Mouse (Mus musculus) kidney, embryonic 15.5 days (tissue): Measurements from ENCODE around the gene Arpc4. TPM values are rescaled to one million over a fixed set of nuclear protein-coding genes. Genes with fewer than 3 reads are reported as not detected.
A peak's percentile ranks its signal among the peaks of the same experiment; 100 is the strongest.
"Not testable (repeated sequence)": the region's sequence is repeated elsewhere in the genome, so short reads cannot be mapped to it uniquely, and the experiment has no call there.

ENCODE experiments used
- ATAC-seq: fragments of 200-750 bp; cut with Nextera tagmentation; replicated peaks from 2 replicates; pipeline ENCODE4 v1.8.0; 2017; ENCODE audit warnings: moderate TSS enrichment; ENCODE audit not compliant: low FRiP score
- H3K27ac ChIP-seq: fragments of 300-500 bp; sonication (generic); 2 replicates; pipeline ENCODE4 v1.5.1; 2015; ENCODE audit warnings: mild to moderate bottlenecking, inconsistent platforms
- H3K27me3 ChIP-seq: fragments of 300-500 bp; sonication (generic); 2 replicates; pipeline ENCODE4 v1.6.1; 2015; ENCODE audit warnings: inconsistent platforms
- H3K36me3 ChIP-seq: fragments of 300-500 bp; sonication (generic); 2 replicates; pipeline ENCODE4 v1.6.1; 2015; ENCODE audit warnings: inconsistent platforms
- H3K4me1 ChIP-seq: fragments of 300-500 bp; sonication (generic); 2 replicates; pipeline ENCODE4 v1.6.1; 2015; ENCODE audit warnings: inconsistent platforms
- H3K4me2 ChIP-seq: fragments of 300-500 bp; sonication (generic); 2 replicates; pipeline ENCODE4 v1.6.1; 2015; ENCODE audit warnings: moderate library complexity, mild to moderate bottlenecking, inconsistent platforms
- H3K4me3 ChIP-seq: fragments of 300-500 bp; sonication (generic); replicated peaks from 2 replicates; pipeline ENCODE4 v1.5.1; 2015; ENCODE audit warnings: mild to moderate bottlenecking, inconsistent platforms
- H3K9ac ChIP-seq: fragments of 300-500 bp; sonication (generic); 2 replicates; pipeline ENCODE4 v1.6.1; 2015; ENCODE audit warnings: mild to moderate bottlenecking, inconsistent platforms
- H3K9me3 ChIP-seq: fragments of 300-500 bp; sonication (generic); replicated peaks from 2 replicates; pipeline ENCODE4 v1.6.1; 2016; ENCODE audit warnings: inconsistent platforms
- WGBS: fragments of 180-500 bp; shearing (Covaris S2); methylation state at CpG from one replicate; pipeline ENCODE4 v1.1.7; 2015; ENCODE audit warnings: mixed read lengths; 5-methylcytosine and 5-hydroxymethylcytosine counted together
- polyA plus RNA-seq: library from polyadenylated mRNA; unstranded; fragments of >200 nt; fragmentation: Nextera tagmentation; extraction: Ambion mirVana; gene quantifications from 2 replicates; pipeline ENCODE4 v1.2.1, GENCODE M21; 2015

Arpc4 gene
- polyA plus RNA-seq, result 403 and 405 TPM in 2 replicates

DNA sequence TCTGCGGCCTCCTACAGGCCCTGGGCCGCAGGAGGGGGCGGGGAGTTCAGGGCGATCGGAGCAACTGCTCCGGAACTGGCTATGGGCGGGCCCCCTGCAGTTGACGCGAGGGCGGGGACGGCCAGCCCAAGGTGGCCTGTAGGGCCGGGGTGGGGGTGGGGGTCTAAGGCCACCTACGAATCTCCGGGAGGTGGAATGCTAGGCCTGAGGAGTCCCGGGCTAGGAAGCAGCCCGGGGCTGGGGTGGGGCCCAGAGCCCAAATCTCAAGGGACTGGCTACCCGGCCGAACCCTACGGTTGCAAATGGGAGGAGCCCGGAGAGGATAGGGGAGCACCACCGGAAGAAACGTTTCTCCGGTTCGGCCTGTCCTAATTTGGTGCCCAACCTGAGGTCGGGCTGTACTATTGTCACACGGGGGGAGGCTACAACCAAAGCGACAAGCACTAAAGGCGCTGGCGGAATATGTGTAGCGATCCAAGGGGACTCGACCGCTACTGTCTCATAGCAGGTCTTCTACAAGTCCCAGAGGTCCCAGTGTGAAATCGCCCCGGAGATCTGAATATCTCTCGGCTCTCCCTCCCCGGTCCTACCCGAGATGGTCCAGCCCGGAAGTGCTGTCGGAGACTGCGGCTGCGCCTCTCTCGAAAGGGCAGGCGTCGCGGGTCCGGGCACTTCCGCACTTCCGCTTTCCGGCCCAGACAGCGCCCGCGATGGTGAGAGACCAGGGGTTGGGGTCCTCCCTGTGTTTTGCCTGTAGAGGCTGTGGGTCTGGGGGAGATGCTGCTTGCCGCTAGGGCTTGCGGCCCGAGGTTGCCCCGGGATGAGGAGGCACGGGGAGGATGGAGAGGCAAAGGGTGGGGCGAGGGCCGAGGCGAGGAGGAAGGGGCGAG, at the start of gene Arpc4, which contains the start of gene Tada3:
TSS of gene Arpc4 (plus strand) at position 620 of the 890 bp plus-strand sequence.
TSS of gene Tada3 (minus strand) at position 388 of the 890 bp plus-strand sequence.
- H3K27ac ChIP-seq, result peak within 1 kb of the TSS; percentile 99
- H3K4me2 ChIP-seq, result peak within 1 kb of the TSS; percentile 87
- H3K36me3 ChIP-seq, result peaks cover 60% of the 10 kb centered on the region
- peak within 1 kb of the TSS; percentile 99 for H3K4me3 ChIP-seq
- peak; percentile 96 for ATAC-seq
- H3K4me1 ChIP-seq, result peaks cover 25% of the 10 kb centered on the region
- under 1% methylated on average over 61 of the region's 61 CpGs for WGBS
- H3K9ac ChIP-seq, result peak within 1 kb of the TSS; percentile 98
- no peaks in the 10 kb centered on the region for H3K27me3 ChIP-seq
- no peaks in the 10 kb centered on the region for H3K9me3 ChIP-seq

DNA sequence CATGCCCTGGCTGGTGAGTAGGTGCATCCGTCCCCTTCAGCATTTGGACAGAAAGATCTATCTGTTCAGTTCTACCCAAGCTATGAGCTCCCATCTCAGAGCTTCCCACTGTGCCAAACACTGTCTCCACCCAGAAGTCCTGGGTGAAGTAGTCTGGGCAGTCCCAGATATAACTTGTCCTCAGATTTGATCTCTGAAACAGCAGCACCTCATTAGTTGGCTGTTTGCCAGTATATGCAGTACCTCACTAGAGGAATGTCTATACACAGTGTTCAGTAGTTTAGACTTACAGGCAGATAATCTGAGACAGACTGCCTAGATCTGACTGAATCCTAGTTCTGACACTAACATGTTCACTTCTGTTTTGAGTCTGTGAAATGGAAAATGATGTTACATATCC, 48.5 kb upstream of the Arpc4 start:
- H3K9me3 ChIP-seq, result no peaks in the 10 kb centered on the region
- peaks cover 27% of the 10 kb centered on the region for H3K4me1 ChIP-seq
- H3K27ac ChIP-seq, result peak overlapping the region; percentile 4; the same call in 1 of the 2 replicates
- ATAC-seq, result no peak
- H3K9ac ChIP-seq, result no peak overlapping the region
- no peaks in the 10 kb centered on the region for H3K27me3 ChIP-seq
- 90% methylated on average over 1 of the region's 1 CpGs for WGBS
- no peak overlapping the region for H3K4me2 ChIP-seq
- H3K4me3 ChIP-seq, result no peak overlapping the region
- peaks cover 66% of the 10 kb centered on the region for H3K36me3 ChIP-seq

GRCm38 (mm10) chr6:113330547-113330946, 47.4 kb upstream of the Arpc4 start:
- no peak for ATAC-seq
- H3K36me3 ChIP-seq, result peaks cover 67% of the 10 kb centered on the region
- no peak overlapping the region for H3K4me3 ChIP-seq
- no peak overlapping the region for H3K27ac ChIP-seq
- peaks cover 27% of the 10 kb centered on the region for H3K4me1 ChIP-seq
- no peak overlapping the region for H3K9ac ChIP-seq
- no peak overlapping the region for H3K4me2 ChIP-seq
- WGBS, result 52% methylated on average over 2 of the region's 2 CpGs
- H3K27me3 ChIP-seq, result no peaks in the 10 kb centered on the region
- H3K9me3 ChIP-seq, result no peaks in the 10 kb centered on the region

DNA sequence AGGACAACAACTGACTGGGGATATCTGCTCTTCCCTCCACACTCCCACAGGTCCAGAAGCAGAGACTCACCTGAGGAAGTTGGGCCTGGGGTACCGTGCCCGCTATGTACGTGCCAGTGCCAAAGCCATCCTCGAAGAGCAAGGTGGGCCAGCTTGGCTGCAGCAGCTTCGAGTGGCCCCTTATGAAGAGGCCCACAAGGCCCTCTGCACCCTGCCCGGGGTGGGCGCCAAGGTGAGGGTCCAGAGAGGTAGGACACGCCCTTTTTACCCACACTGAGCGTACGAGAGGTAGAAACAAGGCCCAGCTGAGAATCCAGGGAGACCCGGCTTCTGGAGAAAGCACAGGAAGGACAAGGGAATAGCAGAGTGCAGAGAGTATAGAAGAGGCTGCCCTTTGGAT, 46.2 kb upstream of the Arpc4 start:
- Histone ChIP-seq H3K27ac (no peak overlapping the region), H3K4me2 (no peak overlapping the region), H3K4me3 (no peak overlapping the region), H3K9ac (no peak overlapping the region), H3K4me1 (peaks cover 21% of the 10 kb centered on the region), H3K27me3 (no peaks in the 10 kb centered on the region), H3K36me3 (peaks cover 76% of the 10 kb centered on the region), H3K9me3 (no peaks in the 10 kb centered on the region)
- WGBS, result 92% methylated on average over 11 of the region's 11 CpGs
- no peak for ATAC-seq

- H3K9ac ChIP-seq, H3K4me3 ChIP-seq, ATAC-seq, H3K9me3 ChIP-seq, H3K27me3 ChIP-seq: not testable (repeated sequence)
- Histone ChIP-seq H3K27ac (peak overlapping the region; percentile 87), H3K4me1 (peaks cover 21% of the 10 kb centered on the region), H3K4me2 (0 out of 2 replicates have a peak overlapping the region, but pooled peaks have one; percentile 1), H3K36me3 (peaks cover 85% of the 10 kb centered on the region)
- 76% methylated on average over 6 of the region's 6 CpGs for WGBS
Measured at GRCm38 (mm10) chr6:113332734-113333133, 45.2 kb upstream of the Arpc4 start.

GRCm38 (mm10) chr6:113333137-113333950, 44.6 kb upstream of the Arpc4 start:
- H3K9ac ChIP-seq, result no peak overlapping the region
- H3K9me3 ChIP-seq, result no peaks in the 10 kb centered on the region
- H3K27ac ChIP-seq, result peak overlapping the region; percentile 87
- peaks cover 90% of the 10 kb centered on the region for H3K36me3 ChIP-seq
- 58% methylated on average over 14 of the region's 14 CpGs for WGBS
- peak; percentile 63 for ATAC-seq
- peaks cover 19% of the 10 kb centered on the region for H3K4me1 ChIP-seq
- 0 out of 2 replicates have a peak overlapping the region, but pooled peaks have one; percentile 1 for H3K4me2 ChIP-seq
- no peaks in the 10 kb centered on the region for H3K27me3 ChIP-seq
- no peak overlapping the region for H3K4me3 ChIP-seq

DNA sequence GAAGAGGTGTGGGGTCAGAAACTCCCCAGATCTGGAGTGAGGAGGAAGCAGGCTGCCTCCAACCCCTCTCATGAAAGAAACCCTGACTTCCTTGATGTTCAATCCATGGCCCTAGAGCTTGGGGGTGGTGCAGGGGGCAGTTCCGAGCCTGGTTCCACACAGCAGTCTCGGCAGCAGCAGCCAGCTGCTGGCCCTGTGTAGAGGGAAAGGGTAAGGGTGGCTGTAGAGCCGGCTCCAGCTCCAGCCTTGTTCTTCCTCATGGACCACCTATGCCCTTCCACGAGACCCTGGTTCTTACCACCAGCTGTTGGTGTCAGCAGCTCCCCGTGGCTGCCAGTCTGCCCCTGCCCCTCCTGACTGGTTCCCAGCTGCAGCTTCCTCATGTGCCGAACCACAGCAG, 43.7 kb upstream of the Arpc4 start:
- Histone ChIP-seq H3K4me3 (no peak overlapping the region), H3K27me3 (no peaks in the 10 kb centered on the region), H3K4me2 (no peak overlapping the region), H3K4me1 (peaks cover 18% of the 10 kb centered on the region), H3K27ac (peak overlapping the region; percentile 87), H3K9me3 (no peaks in the 10 kb centered on the region), H3K9ac (no peak overlapping the region), H3K36me3 (peaks cover 90% of the 10 kb centered on the region)
- ATAC-seq, result no peak
- 61% methylated on average over 6 of the region's 6 CpGs for WGBS

DNA sequence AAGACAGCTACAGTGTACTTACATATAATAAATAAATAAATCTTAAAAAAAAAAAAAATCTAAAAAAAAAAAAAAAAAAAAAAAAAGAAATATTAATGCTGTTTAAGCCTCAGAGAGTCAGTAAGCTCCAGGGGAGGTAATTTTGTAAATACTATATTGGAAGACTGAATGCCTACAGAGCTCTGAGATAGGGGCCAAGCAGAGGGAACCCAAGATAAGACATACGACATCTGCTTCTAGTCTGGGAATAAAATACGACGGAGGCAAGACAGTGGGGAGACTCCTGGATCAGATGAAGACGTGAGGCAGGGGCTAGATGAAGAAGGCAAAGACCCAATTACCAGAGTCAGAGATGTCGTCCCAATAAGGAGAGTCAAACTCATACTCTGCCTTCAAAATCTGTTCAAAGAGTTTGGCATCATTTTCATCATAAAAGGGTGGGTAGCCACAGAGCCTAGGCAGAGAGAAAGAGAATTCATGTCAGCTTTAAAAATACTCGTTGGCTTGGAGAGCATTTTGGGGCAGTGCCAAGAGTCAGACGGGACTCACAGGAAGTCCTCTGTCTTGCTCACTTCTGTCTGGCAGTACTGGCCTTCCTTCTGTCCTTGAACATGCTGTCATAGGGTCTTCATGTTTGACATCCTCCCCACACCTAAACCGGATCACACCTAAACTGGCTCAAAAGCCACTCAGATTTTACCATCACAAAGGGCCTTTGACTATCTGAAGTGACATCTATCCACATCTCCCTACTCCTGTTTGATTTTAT, 40.9 kb upstream of the Arpc4 start:
- Histone ChIP-seq H3K4me3 (no peak overlapping the region), H3K9me3 (no peaks in the 10 kb centered on the region), H3K27ac (no peak overlapping the region), H3K9ac (no peak overlapping the region), H3K4me1 (peaks cover 22% of the 10 kb centered on the region), H3K4me2 (no peak overlapping the region), H3K36me3 (peaks cover 84% of the 10 kb centered on the region), H3K27me3 (no peaks in the 10 kb centered on the region)
- WGBS, result 63% methylated on average over 8 of the region's 8 CpGs
- ATAC-seq, result no peak

GRCm38 (mm10) chr6:113341574-113341973, 36.3 kb upstream of the Arpc4 start:
- H3K9me3 ChIP-seq, result no peaks in the 10 kb centered on the region
- ATAC-seq, result no peak
- H3K27ac ChIP-seq, result peak overlapping the region; percentile 74
- peak overlapping the region; percentile 16; the same call in 1 of the 2 replicates for H3K4me3 ChIP-seq
- 48% methylated on average over 6 of the region's 6 CpGs for WGBS
- no peaks in the 10 kb centered on the region for H3K27me3 ChIP-seq
- peaks cover 34% of the 10 kb centered on the region for H3K4me1 ChIP-seq
- peak overlapping the region; percentile 90 for H3K4me2 ChIP-seq
- H3K9ac ChIP-seq, result peak overlapping the region; percentile 9; the same call in 1 of the 2 replicates
- H3K36me3 ChIP-seq, result peaks cover 44% of the 10 kb centered on the region

DNA sequence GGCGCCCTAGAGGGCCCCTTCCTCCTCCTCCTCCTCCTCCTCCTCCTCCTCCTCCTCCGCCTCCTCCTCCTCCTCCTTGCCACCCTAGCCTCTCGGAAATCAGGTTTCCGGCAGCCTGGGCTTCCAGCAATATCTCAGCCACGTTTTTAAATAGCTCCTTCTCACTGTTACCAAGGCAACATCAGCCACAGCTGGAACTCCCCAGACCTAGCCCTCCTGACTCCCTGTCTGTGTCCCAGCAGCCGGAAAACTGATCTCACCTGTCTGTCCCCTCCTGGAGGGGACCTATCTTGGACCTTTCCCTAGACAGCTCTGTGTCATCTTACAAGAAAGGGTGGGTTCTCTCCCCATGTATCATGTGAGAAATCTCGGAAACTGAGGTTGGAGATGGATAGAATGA, 35.6 kb upstream of the Arpc4 start:
- peak overlapping the region; percentile 80 for H3K27ac ChIP-seq
- H3K4me1 ChIP-seq, result peaks cover 34% of the 10 kb centered on the region
- WGBS, result 19% methylated on average over 4 of the region's 7 CpGs
- H3K27me3 ChIP-seq, result no peaks in the 10 kb centered on the region
- peak overlapping the region; percentile 77 for H3K4me3 ChIP-seq
- peak; percentile 26; the same call in 1 of the 2 replicates for ATAC-seq
- H3K9ac ChIP-seq, result peak overlapping the region; percentile 21; the same call in 1 of the 2 replicates
- H3K4me2 ChIP-seq, result peak overlapping the region; percentile 90
- peaks cover 39% of the 10 kb centered on the region for H3K36me3 ChIP-seq
- no peaks in the 10 kb centered on the region for H3K9me3 ChIP-seq
